Mouse (Mus musculus): ENCODE results near the gene Dstn.

Gene Dstn

DNA sequence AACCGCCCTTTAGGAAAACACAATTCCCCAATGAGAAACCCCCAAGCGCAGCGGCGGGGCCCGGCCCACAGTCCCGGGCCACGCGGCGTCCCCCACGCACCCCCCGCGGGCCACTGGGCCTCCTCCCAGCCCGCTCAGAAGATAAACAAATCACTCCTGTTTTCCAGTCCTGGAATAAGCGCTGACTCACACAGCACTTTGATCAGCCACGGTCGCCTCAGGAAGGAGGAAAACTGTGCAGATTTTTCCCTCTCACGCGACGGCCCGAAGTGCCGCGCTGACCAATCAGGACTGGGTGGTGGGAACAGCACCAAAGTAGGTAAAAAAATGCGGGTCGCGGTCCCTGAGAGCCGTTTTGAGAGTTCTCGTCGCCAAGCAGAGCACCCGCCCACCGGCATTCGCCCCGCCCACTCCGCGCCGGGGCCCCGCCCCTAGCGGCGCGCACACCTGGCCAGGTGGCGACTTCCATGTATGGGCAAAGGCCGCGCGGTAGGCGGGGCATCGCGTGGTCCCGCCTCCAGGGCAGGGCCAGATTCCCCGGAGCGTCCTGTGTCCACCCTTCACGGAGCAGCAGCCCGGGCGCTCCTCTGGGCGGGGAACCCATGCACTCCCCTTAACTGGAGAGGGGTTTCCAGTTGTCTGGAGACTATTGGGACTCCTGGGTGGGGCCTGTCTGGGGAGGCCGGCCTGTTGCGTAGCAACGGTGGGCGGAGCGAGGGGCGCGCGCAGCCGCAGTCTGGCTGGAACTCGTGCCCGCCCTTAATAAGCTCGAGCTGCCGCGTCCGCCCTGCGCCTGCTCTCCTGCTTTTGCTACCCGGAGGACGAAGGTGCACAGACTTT is at the start of gene Dstn:
Gene Dstn, plus strand, starts transcription at position 561 of the 840 bp plus-strand sequence.
- DNase-seq (ENCODE audit: low read depth, low spot score): peak; percentile 99

DNA sequence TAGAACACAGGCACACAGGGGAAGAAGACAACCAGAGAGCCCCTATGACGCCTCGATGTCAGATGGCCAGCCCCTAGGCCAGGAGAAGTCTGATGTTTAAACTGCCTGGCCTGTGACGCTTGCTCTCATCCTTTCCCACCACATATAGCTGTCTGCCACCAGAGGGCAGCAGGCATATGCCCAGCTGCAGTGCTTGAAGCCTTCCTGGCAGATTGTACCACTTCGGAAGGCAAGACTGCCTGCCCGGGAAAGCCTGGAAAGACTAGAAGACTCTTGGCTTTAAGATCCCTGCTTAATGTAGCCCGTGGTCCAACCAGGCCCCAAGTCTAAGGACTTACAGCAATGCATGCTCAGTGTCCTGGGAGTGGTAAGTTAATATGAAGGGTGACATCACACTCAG is 47.8 kb upstream of the Dstn start:
- DNase-seq (ENCODE audit: low read depth, low spot score): peak; percentile 84

DNA sequence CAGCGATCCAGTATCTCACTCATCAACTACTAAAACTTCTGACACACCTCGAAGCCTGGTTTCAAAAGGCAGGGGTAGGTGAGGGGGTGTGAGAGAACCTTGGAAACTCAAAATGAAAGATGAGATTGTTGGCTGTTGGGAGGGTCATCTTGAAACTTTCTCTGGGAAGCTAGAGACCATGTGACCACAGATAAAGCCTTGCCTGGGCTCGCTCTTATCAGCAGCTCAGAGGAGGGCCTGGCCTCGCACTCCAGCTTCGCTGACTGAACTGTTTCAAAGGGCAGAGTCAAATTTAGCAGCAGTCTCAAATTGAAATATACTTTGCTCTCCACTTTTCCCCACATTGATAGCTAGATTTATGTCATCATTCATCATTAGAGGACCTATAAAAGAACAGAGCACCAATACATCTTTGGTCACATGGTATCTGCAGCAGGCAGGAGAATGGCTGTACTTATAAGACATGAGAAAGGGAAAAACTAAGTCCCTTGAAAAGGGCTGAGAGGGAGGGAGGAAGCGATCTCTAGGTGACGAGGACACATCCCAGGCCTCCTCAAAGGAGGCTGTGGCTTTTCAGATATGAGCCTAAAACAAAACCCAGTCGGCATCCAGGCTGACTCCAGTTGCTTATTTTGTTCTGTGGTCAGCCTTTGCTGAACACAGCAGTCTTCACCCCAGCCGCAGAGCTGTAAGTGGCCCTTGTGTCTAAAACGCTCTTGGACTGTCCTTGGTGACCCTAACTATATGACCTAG is 44.0 kb upstream of the Dstn start:
- no peak for DNase-seq (ENCODE audit: low read depth, low spot score)

DNA sequence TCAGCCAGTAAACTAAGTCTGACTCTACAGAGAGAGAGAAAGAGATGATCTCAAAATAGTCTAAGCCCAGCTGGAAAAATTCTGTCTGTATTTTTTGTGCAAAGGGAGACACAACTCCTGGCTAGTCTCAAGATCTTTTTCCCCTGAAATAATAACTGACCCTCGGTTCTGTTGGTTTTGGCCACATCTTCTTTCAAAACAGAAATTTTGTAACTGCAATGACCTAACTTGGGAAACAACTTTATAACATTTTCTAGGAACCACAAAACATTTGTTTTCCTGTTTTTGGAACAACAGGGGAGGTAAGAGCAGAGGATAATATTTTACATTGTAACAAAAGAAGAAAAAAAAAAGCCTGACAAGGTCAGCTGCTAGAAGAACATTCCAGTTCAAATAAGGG is 39.1 kb upstream of the Dstn start:
- DNase-seq (ENCODE audit: low read depth, low spot score): no peak

DNA sequence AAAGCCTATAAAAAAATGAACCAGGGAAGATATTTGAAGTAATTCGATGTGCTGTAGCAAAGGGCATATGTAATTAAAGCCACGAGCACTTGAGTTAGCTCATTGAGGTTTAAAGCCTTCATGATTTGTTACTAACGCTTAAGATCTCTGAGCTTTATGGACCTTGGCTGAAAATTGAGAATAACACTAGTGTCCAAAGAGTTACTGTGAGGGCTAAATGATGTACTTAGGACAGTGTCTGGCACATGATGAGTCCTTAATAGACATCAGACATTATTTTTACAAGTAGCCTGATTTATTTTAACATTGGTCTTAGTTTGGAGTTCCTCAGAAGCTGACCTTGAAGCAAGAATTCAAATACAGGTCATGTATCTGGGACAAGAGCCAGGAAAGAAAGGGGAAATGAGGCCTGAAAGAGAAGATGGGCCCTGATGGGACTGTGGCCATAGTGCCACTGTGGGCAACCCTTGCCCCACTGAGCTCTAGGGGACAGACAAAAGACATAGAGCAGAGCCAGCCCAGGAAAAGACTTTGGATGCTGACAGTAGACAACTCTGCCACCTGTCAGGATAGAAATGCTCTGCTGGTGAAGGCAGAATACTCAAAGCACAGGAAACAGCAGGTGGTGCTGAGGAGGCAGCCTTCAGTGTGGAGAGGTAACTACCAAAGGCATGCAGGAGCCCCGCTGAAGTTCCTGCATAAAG is 38.0 kb upstream of the Dstn start:
- DNase-seq (ENCODE audit: low read depth, low spot score): no peak

DNA sequence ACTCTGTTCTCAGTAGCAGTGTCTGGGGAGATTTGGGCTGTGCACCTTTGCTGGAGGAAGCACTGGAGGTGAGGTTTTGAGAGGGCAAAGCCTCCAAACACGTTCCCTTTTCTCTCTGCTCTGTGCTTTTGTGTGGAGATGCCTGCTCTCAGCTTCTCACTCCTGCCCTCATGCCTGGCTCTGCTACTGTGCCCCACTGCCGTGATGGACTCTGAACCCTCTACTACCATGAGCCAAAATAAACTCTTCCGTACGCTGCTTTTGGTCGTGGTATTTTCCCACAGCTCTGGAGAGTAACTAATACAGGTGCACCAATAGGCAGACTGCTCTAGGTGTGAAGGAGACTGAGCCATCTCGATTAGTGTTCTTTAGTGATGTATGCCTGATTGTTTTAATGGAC is 35.8 kb upstream of the Dstn start:
- no peak for DNase-seq (ENCODE audit: low read depth, low spot score)

DNA sequence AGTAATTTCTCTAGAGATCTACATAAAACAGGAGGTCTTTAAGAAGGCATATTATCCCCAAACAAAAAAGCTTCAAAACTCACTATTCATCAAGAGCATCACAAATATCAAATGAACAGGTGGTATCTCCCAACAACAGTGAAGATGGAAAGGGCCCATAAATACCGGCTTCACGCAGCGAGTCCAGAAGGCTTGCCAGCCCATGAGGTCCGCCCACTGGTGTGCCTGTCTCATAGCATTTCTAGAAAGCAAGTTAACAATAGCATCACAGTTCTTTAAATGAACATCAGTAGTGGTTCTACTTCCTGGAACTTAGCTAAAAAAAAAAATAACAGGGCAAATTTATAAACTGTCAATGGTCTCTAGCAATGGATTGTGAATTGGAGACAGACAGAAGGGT is 33.1 kb upstream of the Dstn start:
- no peak for DNase-seq (ENCODE audit: low read depth, low spot score)

DNA sequence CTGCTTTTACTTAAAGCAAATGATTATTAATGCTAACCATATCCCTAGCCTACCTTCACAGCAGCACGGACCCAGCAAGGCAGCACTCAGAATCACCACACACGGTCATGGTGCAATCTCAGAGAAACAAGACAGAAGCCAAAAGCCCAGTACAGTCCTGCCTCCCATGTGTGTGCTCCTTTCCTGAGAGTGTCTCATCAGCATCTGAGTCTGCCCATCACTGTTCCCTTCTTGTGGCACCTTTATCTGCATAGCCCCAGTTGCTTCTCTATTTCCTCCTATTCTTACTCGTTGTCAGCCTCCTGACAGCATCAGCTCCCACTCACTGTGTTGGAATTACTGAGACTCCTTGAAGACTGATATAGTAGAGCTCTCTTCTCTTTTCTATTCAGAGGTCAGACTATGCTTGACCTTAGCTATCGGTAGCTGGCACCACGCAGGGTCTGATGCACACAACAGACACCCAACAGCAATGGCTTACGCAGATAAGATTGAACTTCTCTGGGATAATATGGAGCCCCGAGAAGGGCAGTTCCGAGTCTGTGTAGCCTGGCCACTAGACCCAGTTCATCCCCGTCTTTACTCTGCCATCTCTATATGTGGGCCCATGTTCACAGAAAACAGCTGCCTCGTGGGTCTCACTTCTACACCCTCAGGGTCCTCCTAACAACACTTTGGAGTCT is 32.4 kb upstream of the Dstn start:
- DNase-seq (ENCODE audit: low read depth, low spot score): no peak

DNA sequence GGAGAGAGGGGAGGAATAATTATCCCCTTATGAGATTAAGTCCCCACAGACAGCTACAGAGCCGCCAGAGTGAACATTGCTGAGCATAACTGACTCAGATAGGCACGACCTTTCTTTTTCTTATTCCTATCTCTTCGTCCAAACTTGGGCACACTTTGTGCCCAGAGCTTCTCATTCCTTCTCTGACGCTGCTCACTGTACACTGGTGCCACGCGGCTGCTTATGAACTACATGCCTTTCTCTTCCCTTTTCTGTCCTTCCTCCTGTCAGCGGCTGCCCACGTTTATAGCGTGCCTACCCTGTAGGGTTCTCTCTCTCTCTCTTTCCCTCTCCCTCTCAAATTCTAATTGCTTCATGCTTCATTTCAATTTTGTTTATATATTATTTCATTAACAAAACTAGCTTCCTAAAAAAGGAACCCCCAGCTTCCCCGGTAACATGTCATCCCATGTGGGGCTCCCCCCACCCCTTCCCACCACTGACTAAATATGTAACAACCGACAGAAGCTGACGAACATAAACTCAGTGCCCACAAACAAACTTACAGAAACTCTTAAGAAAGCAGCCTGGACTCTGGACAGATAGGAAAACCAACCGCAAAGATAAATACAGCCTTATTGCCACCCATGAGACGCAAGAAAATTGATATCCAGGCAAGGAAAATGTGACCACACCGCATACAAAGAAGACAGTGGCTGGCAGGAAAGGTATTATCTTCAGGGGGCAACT is 25.8 kb upstream of the Dstn start:
- DNase-seq (ENCODE audit: low read depth, low spot score): no peak

DNA sequence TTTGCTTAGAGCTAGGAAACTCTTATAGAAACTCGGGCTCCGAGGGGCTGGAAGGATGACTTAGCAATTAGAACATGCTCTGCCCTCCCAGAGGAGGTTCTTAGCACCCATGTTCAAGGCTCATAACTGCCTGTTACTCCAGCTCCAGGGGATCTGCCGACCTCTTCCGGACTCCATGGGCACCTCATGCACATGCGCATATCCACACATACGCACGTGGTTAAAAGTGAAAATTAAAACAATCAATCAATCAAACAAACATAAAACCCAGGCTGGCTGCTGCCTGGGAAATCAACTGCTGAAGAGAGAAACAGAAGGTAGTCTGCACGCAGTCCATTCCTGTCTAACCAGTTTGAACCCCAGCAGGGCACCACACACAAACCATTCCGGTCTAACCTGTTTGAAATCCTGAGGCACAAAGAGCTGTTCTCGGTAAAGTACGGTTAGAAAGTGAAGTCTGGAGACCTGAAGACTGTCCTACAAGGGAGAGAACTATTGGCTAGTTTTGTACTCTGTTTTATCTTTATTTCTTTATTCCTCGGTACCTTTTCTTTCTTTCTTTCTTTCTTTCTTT is 25.2 kb upstream of the Dstn start:
- no peak for DNase-seq (ENCODE audit: low read depth, low spot score)

DNA sequence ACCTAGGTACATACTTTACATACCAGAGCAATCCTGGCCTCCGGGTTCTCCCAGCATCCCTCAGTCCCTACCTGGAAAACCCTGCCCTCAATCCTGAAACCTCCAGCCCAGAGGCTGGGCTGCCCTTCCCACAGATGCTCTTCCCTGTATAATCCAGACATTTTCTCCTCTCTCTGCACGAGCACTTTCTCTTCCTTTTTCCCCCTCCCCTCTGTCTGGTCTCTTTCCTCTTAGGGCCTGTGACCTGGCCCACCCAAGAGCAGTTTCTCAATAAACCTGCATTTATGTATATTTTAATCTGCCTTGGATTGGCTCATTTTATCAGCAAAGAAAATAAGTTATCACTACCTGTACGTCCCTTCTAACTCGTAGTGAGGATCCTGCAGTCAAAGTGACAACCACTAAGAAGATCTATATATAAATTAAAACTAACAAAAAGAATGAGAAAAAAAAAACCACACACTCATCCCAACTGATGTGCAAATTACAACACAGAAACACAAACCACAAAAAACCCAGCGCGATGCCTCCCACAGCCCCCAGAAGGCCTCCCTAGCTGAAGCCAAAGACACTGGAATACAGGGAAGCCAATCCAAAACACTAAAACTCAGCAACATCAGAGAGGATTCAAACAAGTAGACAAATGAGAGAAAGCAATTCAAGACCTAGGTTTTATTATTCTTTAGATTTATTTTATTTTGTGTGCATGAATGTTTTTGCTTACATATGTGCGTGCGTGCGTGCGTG is 23.6 kb upstream of the Dstn start:
- no peak for DNase-seq (ENCODE audit: low read depth, low spot score)

DNA sequence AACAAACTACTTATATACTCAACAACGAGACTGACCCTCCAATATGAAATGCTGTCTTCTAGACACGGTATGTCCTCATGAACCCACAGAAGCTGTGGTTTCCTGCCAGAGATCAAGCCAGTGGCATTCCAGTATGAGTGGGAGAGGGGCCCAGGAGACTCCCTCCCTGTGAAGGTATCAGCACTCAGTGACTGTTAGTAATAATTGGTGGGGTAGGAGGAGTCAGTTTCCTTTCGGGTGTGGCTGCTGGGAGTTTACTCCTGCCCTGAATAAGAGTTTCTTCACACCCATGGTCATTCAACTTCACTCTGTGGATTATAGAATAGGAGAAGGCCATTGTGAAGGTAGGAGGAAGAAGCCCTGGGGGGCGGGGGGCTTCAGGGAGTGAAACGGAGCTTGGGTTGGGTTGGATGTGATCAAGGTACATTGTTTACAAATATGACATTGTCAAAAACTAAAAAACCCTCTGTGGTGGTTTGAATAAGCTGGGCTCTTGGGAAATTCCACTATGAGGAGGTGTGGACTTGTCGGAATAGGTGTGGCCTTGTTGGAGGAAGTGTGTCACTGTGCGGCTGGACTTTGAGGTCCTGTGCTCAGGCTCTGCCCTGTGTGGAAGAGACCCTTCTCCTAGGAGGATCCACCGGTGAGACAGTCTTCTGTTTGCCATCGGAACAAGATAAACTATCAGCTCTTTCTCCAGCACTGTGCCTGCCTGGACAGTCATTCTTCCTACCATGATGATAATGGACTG is 15.5 kb upstream of the Dstn start:
- DNase-seq (ENCODE audit: low read depth, low spot score): no peak

DNA sequence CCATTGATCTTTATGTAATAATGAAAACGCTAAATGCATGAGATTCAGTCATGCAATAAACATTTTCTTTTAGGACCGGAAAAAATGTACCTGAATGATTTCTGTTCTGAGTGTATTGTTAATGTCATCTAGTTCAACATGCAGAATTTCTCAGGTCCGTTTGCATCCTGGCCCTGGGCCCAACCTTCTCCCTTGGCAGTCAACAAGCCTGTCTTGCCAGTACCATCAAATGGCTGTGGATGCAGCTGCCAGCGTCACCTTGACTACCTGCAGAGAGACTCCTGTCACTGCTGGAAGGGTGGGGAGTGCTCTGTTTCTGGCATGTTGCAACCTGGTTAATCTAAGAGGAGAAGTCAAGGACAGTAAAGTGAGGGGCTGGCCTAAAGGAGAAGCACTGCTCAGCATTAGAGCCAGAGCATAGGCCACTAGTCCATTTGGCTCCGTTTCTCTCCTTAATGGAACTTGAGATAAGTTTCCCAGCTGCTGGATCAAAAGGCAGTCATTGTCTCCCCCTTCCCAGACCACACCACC is 14.2 kb upstream of the Dstn start:
- DNase-seq (ENCODE audit: low read depth, low spot score): no peak

DNA sequence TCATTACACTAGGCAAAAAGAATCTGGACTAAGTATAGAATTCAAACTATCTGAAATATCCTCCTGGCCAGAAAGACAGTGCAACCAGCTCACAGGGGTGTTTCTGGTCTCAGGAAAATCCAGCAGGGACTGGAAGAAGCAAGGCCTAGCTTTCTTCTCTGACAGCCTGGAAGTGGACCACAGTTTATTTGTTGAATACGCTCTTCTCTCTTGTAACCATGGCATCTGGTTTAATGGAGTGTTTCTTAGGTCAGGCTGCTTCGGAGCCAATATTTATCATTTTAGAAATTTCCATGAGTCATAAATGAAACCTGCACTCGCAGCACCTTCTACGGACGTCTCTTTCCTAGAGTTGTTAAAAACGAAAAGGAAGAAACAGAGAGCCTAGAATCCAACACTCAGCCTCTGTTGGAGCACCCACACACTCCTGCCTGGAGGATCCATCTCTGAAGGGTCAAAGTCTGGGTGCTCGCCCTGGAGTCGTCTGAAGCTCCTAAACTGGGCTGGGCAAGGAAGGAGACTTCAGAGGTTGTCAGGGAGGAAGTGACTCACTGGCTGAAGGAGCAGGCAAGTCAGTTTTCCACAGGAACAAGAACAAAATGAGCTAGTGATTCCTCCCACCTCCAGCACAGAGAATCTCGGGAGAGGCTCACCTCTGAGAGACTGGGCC is 11.6 kb upstream of the Dstn start:
- no peak for DNase-seq (ENCODE audit: low read depth, low spot score)

DNA sequence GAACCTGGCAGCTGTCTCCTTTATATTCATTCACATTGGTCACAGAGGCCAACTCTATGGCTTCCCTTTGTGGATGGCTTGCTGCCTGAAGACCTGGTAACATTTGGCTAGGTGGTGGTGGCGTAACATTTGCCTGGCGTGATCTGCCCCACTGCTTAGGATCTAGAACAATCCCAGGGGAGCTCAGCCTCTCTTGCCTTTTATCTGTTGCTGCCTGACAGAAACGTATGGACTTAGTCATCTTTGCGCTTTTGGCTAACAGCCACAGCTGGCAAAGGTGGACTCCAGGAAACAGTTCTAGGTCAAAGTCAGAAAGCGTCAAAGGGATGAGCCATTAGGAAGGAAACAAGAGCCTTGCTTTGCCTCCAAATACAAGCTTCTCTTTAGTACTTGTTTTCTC is 10.2 kb upstream of the Dstn start:
- DNase-seq (ENCODE audit: low read depth, low spot score): no peak

DNA sequence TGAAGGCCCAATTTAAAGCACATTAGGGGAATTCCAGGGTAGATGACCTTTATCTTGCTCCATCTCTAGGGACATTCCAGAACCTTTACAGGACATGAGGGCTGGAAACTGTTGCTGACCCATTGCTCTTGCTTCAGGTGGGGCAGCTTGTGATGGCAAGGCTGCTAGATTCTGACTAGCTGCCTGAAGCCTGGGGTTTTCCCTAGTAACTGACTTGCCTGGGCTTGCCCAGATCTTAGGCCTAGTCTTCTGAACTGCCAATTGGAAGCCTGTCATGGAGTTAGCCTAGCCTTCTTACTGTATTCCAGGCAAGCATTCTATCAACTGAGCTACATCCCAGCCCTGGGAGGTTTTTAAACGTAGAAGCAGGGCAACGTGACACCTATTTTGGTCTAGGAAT is 5.9 kb upstream of the Dstn start:
- DNase-seq (ENCODE audit: low read depth, low spot score): peak; percentile 61

DNA sequence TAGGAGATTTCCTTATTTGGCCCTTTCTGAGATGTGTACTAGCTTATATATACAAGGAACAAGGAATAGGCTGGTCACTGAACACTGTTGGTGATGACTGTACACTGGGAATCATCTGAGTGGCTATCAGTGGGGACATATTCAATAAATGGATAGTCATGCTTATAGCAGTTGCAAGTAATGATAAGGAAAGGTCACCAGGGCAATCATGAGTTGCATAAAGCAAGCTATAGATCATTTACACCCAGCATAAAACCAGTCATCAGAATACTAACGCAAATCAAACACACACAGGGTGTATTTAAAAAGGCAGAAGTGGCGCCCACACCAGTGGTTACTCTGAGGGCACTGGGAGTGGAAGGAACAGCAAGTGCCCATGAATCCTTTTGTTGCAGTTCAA is 2.9 kb upstream of the Dstn start:
- no peak for DNase-seq (ENCODE audit: low read depth, low spot score)

DNA sequence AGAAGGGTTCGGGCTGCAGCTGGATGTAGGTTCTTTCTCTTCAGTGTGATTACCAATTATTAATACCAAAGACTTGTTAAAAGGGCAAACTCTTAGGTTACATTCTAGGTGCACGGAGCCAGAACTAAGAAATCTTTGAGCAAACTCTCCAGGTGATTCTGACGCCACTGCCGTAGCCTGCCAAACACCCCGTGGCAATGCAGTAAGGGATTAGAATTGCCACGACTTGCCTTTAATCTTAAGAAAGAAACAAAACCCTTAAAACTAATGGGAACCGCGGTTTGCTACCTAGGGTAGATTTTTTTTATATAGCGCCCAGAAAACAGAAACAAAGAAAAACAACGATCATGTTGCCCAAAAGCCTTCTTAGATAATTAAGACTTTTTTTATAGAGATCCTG is 899 bp upstream of the Dstn start:
- DNase-seq (ENCODE audit: low read depth, low spot score): no peak

All from ZHBTc4 (cell line).